Mouse (Mus musculus): ENCODE measurements at regions not wholly inside any gene's neighbourhood (a gene's known extent, or its start where the extent isn't known, plus 50 kb on each side); places are given as distances from the start of the nearest gene placed in this dataset. TPM values are rescaled to one million over a fixed set of nuclear protein-coding genes. Genes with fewer than 3 reads are reported as not detected.

Small RNA genes in the stretch of these regions (microRNA-seq; reads per million reads assigned to microRNA genes)
- gene Gm24369, result not detected

Measured in heart, embryonic 10.5 days (tissue).